Mouse (Mus musculus) myocyte (in vitro differentiated cells): ENCODE data around the gene Myh9. TPM values are rescaled to one million over a fixed set of nuclear protein-coding genes. Genes with fewer than 3 reads are reported as not detected.

Experiments
- H3K27me3 ChIP-seq: one replicate; pipeline ENCODE4 v1.6.1; 2011; ENCODE audit not compliant: control insufficient read depth, insufficient read depth, insufficient read length
- H3K36me3 ChIP-seq: one replicate; pipeline ENCODE4 v1.6.1; 2011; ENCODE audit not compliant: control insufficient read depth, insufficient read depth
- H3K4me2 ChIP-seq: one replicate; pipeline ENCODE4 v1.6.1; 2011; ENCODE audit warnings: low read depth, control low read depth
- H3K4me3 ChIP-seq: one replicate; pipeline ENCODE4 v1.5.1; 2011; ENCODE audit warnings: mild to moderate bottlenecking, control low read depth, moderate library complexity
- H3K79me2 ChIP-seq: one replicate; pipeline ENCODE4 v1.6.1; 2011; ENCODE audit not compliant: control insufficient read depth, insufficient read depth
- H3ac ChIP-seq: one replicate; pipeline ENCODE4 v1.6.1; 2011; ENCODE audit not compliant: control insufficient read depth, insufficient read length
- CEBPB ChIP-seq: IDR thresholded peaks from 2 replicates; pipeline ENCODE4 v1.6.1; 2011; ENCODE audit warnings: mild to moderate bottlenecking, moderate library complexity; ENCODE audit not compliant: poor library complexity, insufficient read depth, severe bottlenecking
- E2F4 ChIP-seq: IDR thresholded peaks from one replicate; pipeline ENCODE4 v1.6.1; 2011; ENCODE audit warnings: mild to moderate bottlenecking, control low read depth, moderate library complexity; ENCODE audit not compliant: insufficient read depth
- MYOD1 ChIP-seq, 3 experiments: IDR thresholded peaks; one replicate each; pipeline ENCODE4 v1.6.1; 2011; ENCODE audit warnings: control low read depth in 2 of 3, low read depth in 2 of 3, mild to moderate bottlenecking in 2 of 3, moderate library complexity in 1 of 3; ENCODE audit not compliant: insufficient read length in 2 of 3, control insufficient read depth in 1 of 3
- MYOG ChIP-seq, 3 experiments: IDR thresholded peaks; one replicate each; pipeline ENCODE4 v1.6.1; 2011; ENCODE audit warnings: control low read depth in 2 of 3, low read depth in 2 of 3, mild to moderate bottlenecking in 2 of 3; ENCODE audit not compliant: insufficient read length in 2 of 3, control insufficient read depth in 1 of 3, insufficient read depth in 1 of 3
- POLR2A ChIP-seq: IDR thresholded peaks from one replicate; pipeline ENCODE4 v1.6.1; 2011; ENCODE audit warnings: low read depth, mild to moderate bottlenecking, control low read depth, moderate library complexity; ENCODE audit not compliant: insufficient read length
- POLR2AphosphoS2 ChIP-seq: IDR thresholded peaks from one replicate; pipeline ENCODE4 v1.6.1; 2011; ENCODE audit warnings: low read depth, control low read depth; ENCODE audit not compliant: insufficient read length
- REST ChIP-seq: IDR thresholded peaks from one replicate; pipeline ENCODE4 v1.6.1; 2011; ENCODE audit warnings: mild to moderate bottlenecking, control low read depth, moderate library complexity; ENCODE audit not compliant: insufficient read depth, insufficient read length
- SRF ChIP-seq: IDR thresholded peaks from one replicate; pipeline ENCODE4 v1.6.1; 2011; ENCODE audit warnings: low read depth; ENCODE audit not compliant: control insufficient read depth, insufficient read length
- TCF12 ChIP-seq: IDR thresholded peaks from one replicate; pipeline ENCODE4 v1.6.1; 2011; ENCODE audit warnings: mild to moderate bottlenecking, control low read depth; ENCODE audit not compliant: poor library complexity, insufficient read depth, severe bottlenecking
- TCF3 ChIP-seq: IDR thresholded peaks from one replicate; pipeline ENCODE4 v1.6.1; 2011; ENCODE audit warnings: low read depth, control low read depth; ENCODE audit not compliant: insufficient read length
- polyA plus RNA-seq: library from polyadenylated mRNA; unstranded; fragments of >200 nt; fragmentation: generic; extraction: Trizol; gene quantifications from one replicate; pipeline ENCODE4 v1.2.1, GENCODE M21; 2012; ENCODE audit warnings: missing spikeins

Gene Myh9
- polyA plus RNA-seq, 1 experiment = 466 TPM

GRCm38 (mm10) chr15:77766981-77767380 is 75.0 kb downstream of the Myh9 start:
- Histone ChIP-seq H3K4me3 (no peak overlapping the region), H3K4me2 (no peak overlapping the region), H3K27me3 (no peaks in the 10 kb centered on the region), H3ac (no peak overlapping the region), H3K36me3 (peaks cover 99% of the 10 kb centered on the region), H3K79me2 (peaks cover 4% of the 10 kb centered on the region)
- TF ChIP-seq POLR2AphosphoS2 (peak; percentile 47), POLR2A (peak; percentile 6), TCF12 (no peak)

- Histone ChIP-seq H3K27me3 (no peaks in the 10 kb centered on the region), H3ac (no peak overlapping the region)
Observed at GRCm38 (mm10) chr15:77765484-77766093, 76.4 kb downstream of the Myh9 start.

GRCm38 (mm10) chr15:77764391-77765006 is 77.5 kb downstream of the Myh9 start:
- H3K79me2 ChIP-seq = no peaks in the 10 kb centered on the region
- no peaks in the 10 kb centered on the region for H3K27me3 ChIP-seq
- H3K4me2 ChIP-seq = no peak overlapping the region
- TF ChIP-seq POLR2AphosphoS2 (peak; percentile 18), MYOD1 (IDR thresholded peaks at IDR 0.05; ENCODE audit: control insufficient read depth in 1 of 3, insufficient read length in 2 of 3, low read depth in 2 of 3) (peak in 2 of 3 experiments; percentile 36 to 86), E2F4 (no peak)
- H3K36me3 ChIP-seq = peaks cover 90% of the 10 kb centered on the region
- H3K4me3 ChIP-seq = no peak overlapping the region
- H3ac ChIP-seq = no peak overlapping the region

More at GRCm38 (mm10) chr15:77765484-77766093, 76.4 kb downstream of the Myh9 start:
- TF ChIP-seq REST (no peak), POLR2A (peak; percentile 26), POLR2AphosphoS2 (peak; percentile 70), MYOD1 (IDR thresholded peaks at IDR 0.05; ENCODE audit: control insufficient read depth in 1 of 3, insufficient read length in 2 of 3, low read depth in 2 of 3) (peak in 2 of 3 experiments; percentile 67 to 96), TCF12 (no peak), MYOG (IDR thresholded peaks at IDR 0.05; ENCODE audit: control insufficient read depth in 1 of 3, insufficient read depth in 1 of 3, insufficient read length in 2 of 3, low read depth in 2 of 3) (peak in 2 of 3 experiments; percentile 65 to 72), SRF (no peak), TCF3 (peak; percentile 21)
- peaks cover 96% of the 10 kb centered on the region for H3K36me3 ChIP-seq
- H3K79me2 ChIP-seq = no peaks in the 10 kb centered on the region
- H3K4me3 ChIP-seq = no peak overlapping the region
- no peak overlapping the region for H3K4me2 ChIP-seq

GRCm38 (mm10) chr15:77763702-77764101 is 78.3 kb downstream of the Myh9 start:
- Histone ChIP-seq H3K4me2 (no peak overlapping the region), H3K4me3 (no peak overlapping the region), H3ac (no peak overlapping the region), H3K79me2 (no peaks in the 10 kb centered on the region), H3K36me3 (peaks cover 82% of the 10 kb centered on the region), H3K27me3 (no peaks in the 10 kb centered on the region)
- TF ChIP-seq TCF12 (no peak), SRF (no peak), MYOD1 (IDR thresholded peaks at IDR 0.05; ENCODE audit: control insufficient read depth in 1 of 3, insufficient read length in 2 of 3, low read depth in 2 of 3) (no peak), POLR2AphosphoS2 (peak; percentile 27), MYOG (IDR thresholded peaks at IDR 0.05; ENCODE audit: control insufficient read depth in 1 of 3, insufficient read depth in 1 of 3, insufficient read length in 2 of 3, low read depth in 2 of 3) (no peak)

GRCm38 (mm10) chr15:77763050-77763449 is 78.9 kb downstream of the Myh9 start:
- Histone ChIP-seq H3K27me3 (no peaks in the 10 kb centered on the region), H3K36me3 (peaks cover 76% of the 10 kb centered on the region), H3ac (no peak overlapping the region), H3K79me2 (no peaks in the 10 kb centered on the region), H3K4me3 (no peak overlapping the region), H3K4me2 (no peak overlapping the region)
- TF ChIP-seq POLR2AphosphoS2 (peak; percentile 92), CEBPB (no peak), POLR2A (peak; percentile 45)

- no peaks in the 10 kb centered on the region for H3K27me3 ChIP-seq
- no peaks in the 10 kb centered on the region for H3K79me2 ChIP-seq
- H3K36me3 ChIP-seq = peaks cover 63% of the 10 kb centered on the region
- TF ChIP-seq TCF3 (no peak), POLR2AphosphoS2 (peak; percentile 46), MYOD1 (IDR thresholded peaks at IDR 0.05; ENCODE audit: control insufficient read depth in 1 of 3, insufficient read length in 2 of 3, low read depth in 2 of 3) (peak in 2 of 3 experiments; percentile 41 to 46), CEBPB (no peak), POLR2A (peak; percentile 52)
- H3K4me2 ChIP-seq = no peak overlapping the region
- H3ac ChIP-seq = no peak overlapping the region
- no peak overlapping the region for H3K4me3 ChIP-seq
Observed at GRCm38 (mm10) chr15:77761561-77762380, 80.2 kb downstream of the Myh9 start.
